Mouse (Mus musculus) brain, adult 2 months (tissue): ENCODE data around the gene Ifit1bl2.
A peak's percentile ranks its signal among the peaks of the same experiment; 100 is the strongest.
"Not testable (repeated sequence)": the region's sequence is repeated elsewhere in the genome, so short reads cannot be mapped to it uniquely, and the experiment has no call there.

Experiments used
- DNase-seq: peaks from one replicate; pipeline ENCODE4 v3.0.0; 2011; ENCODE audit warnings: low read depth, low spot score

The Ifit1bl2 gene

GRCm38 (mm10) chr19:34610118-34610517, 30.4 kb downstream of the Ifit1bl2 start:
- not testable (repeated sequence) for DNase-seq

GRCm38 (mm10) chr19:34607237-34608051, 33.1 kb downstream of the Ifit1bl2 start, which contains the start of gene Ifit3b:
TSS of gene Ifit3b (plus strand) at chr19:34607970.
- DNase-seq: peak; percentile 73

GRCm38 (mm10) chr19:34605472-34605871, 35.1 kb downstream of the Ifit1bl2 start:
- DNase-seq: no peak

GRCm38 (mm10) chr19:34601888-34602287, 38.7 kb downstream of the Ifit1bl2 start, which contains the start of gene Ifit1bl1:
TSS of gene Ifit1bl1 (minus strand) at chr19:34601956.
- peak; percentile 32 for DNase-seq

GRCm38 (mm10) chr19:34599250-34599649, 41.3 kb downstream of the Ifit1bl2 start:
- not testable (repeated sequence) for DNase-seq

- peak; percentile 66 for DNase-seq
These were observed 42.2 kb downstream of the Ifit1bl2 start for GRCm38 (mm10) chr19:34598341-34598740.

DNA sequence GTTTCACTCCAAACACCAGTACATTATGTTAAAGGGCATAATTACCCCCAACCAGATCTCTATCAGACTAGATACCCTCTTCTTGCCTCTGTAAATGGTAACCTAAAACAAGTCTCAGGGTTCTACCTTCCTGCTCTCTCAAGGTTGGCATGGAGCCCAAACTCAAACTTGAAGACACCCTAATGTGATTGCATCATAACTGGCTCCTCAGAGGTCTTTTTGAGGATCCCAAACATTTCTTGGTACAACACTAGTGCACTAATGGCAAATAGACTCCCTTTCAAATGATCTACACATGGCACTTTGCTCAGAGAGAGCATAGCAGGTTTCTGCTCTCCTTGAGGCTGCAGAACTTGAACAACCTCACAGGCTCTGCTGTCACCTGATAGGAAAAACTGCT, 43.7 kb downstream of the Ifit1bl2 start:
- no peak for DNase-seq

DNA sequence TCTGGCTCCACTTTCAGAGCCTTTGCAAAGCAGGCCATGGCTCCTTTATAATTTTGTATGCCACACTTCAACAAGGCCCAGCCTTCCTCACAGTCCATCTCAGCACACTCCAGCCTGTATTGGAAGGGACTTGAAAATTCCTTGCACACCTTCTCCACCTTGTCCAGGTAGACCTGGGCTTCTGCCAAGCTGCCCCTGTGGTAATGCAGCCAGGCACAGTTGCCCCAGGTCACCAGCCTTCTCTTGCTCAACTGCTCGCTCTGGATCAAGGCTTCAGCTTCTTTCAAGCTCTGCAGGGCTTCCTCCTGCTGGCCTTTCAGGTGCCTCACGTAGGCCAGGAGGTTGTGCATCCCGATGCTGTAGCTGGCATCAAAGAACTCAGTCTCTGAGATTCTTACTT, 46.0 kb downstream of the Ifit1bl2 start:
- DNase-seq: not testable (repeated sequence)

DNA sequence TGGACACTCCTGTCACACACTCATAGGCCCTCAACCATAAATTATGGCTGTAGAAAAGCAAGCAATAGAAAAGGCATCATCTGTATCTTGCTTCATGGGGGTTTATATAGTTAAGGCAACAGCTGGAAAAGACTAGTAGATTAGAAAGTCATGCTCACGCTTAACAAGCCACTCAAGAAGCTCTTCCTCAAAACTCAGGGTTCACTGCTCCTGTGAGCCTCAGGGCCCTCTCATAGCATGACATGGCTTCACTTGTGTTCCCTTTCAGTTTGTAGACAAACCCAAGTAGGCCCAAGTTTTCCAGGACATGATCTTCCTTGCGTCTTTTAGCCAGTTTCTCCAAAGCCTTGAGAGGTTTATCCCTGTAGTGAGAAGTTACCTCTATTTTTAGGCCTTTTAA, 47.1 kb downstream of the Ifit1bl2 start:
- DNase-seq: no peak

DNA sequence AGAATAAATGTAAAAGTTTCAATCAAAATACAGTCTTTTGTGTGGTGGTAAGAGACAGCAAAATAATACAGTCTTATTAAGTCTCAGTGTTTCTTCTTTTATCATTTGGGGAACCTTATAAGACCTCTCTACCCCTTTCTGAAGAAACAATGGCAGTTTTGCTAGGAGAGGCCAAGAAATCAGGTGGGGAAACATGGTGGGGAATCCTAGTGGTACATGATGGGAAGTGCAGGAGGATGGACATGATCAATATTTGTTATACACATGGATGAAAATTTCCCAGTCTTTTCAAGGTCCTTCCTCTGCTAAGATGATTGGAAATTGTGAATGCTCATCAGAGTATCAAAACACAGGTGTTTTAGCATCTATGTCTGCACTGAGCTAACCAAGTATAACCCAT, 51.6 kb downstream of the Ifit1bl2 start:
- no peak for DNase-seq

DNA sequence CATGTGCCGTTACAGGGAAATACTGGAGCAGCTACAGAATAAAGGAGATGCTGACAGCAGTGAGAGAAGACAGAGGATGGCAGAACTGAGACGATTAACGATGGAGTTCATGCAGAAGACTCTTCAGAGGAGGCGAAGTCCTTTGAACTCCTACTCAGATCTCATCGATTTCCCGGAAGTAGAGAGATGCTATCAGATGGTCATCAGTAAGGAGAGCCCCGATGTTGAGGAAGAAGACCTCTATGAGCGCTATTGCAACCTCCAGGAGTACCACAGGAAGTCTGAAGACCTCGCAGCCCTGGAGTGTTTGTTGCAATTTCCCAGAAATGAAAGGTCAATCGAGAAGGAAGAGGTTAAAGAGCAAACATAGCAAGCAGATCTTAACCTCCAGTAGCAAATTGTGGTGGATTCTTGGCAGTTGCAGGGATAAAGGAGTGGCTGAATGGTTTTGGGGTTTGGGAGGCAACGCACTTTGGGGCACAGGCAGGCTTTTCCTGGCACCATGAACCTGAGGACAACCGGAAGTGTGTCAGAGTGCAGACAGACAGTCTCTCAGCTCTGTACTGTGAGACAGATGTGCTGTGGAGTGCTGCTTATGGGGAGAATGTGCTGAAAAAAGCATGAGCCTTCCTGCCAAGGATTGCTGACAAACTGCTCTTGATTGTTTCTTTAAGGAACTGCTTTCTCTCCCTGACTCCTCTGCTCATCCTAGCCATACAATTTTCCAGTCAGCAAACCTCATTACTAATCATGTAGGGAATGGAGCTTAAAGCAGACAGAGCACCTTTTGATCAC, 52.4 kb downstream of the Ifit1bl2 start:
- DNase-seq: peak; percentile 64

GRCm38 (mm10) chr19:34585740-34586458, 54.6 kb downstream of the Ifit1bl2 start:
- peak; percentile 42 for DNase-seq

DNA sequence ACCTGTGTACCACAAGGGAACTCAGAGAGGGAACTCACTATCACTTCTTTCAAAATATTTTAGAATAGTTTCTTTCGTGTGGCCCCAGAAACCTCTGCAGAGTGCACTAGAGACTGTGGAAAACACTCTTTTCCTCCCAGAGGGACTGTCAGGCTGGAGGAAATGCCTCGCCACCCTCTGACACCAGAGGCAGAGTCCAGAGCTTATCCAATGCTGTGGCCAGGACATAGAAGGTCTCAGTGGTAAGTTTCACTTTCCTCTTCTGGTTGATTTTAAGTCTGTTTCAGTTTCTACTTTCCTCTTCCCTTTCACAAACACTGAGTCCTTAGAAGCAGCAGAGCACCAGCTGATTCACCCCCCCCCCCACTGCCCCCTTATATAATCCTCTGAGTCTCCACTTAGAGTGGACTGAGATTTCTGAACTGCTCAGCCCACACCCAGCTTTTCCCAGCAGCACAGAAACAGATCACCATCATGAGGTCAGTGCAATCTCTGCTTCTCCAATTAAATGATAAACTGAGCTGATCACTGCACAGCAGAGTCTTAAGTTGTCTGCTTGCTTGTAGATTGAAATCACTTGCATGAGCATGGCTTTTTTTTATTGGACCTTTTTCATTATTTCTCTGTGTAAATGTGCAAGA, 57.3 kb downstream of the Ifit1bl2 start, which contains the start of gene Ifit3:
Gene Ifit3, plus strand, starts transcription at position 406 of the 641 bp plus-strand sequence.
- DNase-seq: not testable (repeated sequence)

DNA sequence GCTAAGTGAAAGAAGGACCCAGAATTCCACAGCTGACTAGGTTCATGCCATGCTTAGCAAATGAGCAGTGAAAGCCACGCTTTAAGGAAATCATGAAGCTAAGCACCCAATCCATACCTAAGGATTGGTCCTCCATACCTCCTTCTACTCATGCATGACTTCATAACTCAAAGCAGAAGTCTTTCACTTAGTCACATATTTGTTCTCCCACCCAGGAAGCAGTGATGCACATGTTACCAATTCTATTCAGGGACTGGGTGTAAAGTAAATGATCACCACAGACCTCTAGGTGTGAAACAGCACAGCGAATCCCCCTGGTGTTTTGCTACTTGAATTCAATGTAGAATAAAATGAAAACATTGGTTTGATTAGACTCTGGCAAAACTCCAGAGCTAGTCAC, 57.8 kb downstream of the Ifit1bl2 start:
- DNase-seq: not testable (repeated sequence)

- no peak for DNase-seq
These were observed 63.4 kb downstream of the Ifit1bl2 start for GRCm38 (mm10) chr19:34577121-34577520.

DNA sequence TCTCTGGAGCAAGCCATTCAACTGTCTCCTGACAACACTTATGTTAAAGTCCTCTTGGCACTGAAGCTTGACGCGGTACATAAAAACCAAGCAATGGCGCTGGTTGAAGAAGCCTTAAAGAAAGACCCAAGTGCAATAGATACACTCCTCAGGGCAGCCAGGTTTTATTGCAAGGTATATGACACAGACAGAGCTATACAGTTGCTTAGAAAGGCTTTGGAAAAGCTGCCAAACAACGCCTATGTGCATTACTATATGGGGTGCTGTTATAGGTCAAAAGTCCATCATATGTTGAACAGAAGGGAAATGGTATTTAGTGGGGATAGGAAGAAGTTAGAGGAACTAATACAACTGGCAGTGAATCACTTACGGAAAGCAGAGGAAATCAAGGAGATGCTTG, 66.9 kb downstream of the Ifit1bl2 start:
- DNase-seq: no peak

DNA sequence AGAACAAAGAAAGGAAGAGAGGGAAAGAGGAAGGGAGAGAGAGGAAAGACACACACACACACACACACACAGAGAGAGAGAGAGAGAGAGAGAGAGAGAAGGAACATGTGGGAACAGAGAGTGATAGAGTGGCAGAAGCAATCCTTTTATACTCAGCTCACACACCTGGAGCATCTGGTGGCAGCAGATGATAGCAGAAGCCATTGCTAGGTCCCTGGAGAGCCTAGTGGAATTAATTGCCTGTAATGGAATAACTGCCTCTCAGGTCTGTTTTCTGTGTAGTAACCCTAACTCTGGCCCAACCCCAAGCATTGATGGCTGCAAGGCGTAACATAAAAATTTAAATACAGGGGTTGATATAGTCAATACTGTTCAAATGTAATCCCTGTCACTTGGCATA, 69.5 kb downstream of the Ifit1bl2 start:
- no peak for DNase-seq

GRCm38 (mm10) chr19:34569896-34570476, 70.6 kb downstream of the Ifit1bl2 start:
- peak; percentile 52 for DNase-seq

DNA sequence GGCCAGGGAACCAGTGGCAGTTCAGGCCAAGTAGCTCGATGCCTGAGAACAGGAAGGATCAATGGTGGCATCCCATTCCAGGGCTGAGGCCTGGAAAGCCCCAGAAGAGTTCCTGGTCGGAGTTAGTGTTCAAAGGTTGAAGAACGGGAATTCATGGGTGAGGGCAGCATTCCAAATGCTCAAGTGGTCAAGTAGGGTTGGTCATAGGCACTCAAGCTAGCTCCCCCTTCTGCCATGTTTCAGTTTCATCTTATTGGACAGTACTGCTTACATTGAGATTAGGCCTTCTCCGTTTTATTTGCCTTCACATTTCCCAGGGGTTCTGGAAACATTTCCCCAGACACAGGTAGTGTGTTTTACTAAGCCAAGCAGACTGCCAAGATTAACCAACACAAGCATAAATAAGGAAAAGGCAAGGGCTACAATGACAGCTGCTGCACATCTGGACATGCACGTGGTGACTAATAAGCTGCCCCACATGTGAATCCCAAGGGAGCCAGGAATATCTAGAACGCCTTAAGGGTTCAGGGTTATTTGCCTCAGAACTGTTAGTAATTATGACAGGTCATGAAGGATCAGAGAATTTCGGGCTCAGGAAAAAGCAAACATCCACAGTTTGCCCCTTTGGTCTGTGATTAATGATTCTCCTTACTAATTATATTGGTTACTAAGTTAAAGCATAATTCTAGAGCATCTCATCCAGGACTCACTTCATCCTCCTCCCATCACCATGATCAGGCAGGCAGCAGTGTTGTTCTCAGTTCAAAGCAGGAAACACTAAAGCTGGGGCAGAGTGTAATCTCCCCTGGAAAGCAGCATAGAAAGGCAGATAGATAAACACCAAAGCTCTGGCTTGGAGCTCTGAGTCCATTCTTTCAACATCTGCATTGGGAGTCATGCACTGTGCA, 71.3 kb downstream of the Ifit1bl2 start:
- DNase-seq: no peak
